Mouse (Mus musculus): ENCODE results near the gene Dock8.

Dock8 gene

DNA sequence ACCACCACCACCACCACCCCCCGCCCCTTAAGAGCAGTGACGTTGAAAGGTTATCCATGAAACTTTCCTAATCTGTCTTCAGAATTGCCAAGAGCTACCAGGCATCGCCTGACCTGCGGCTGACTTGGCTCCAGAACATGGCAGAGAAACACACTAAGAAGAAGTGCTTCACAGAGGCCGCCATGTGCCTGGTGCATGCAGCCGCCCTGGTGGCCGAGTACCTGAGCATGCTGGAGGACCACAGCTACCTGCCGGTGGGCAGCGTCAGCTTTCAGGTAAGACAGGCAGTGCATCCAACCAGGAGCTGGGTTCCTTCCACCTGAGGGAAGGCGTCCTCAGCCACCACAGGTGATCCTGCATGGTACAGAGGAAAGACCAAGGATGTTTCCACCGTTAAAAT is 177.4 kb downstream of the Dock8 start:
- DNase-seq (ENCODE audit: extremely low read depth, insufficient read length, low spot score), result no peak

DNA sequence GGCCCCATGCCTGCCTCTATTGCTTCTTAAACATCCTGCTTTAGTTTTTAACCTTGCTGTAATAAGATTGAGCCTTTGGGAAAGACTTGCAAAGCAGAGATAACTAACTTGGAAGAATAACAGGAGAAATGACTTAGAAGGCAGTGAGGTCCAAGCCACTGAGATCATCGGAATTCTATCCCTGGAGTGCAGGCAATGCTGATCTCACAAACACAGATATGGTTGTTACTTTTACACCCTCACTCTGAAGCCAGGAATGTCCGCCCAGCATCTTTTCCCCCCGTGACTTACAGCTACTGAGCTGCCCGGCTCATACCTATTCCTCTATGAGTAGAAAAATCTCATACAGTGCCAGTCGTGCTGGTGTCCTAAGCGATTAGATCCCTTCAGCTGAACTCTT is 180.7 kb downstream of the Dock8 start:
- DNase-seq (ENCODE audit: extremely low read depth, insufficient read length, low spot score), result no peak

- no peak for DNase-seq (ENCODE audit: extremely low read depth, insufficient read length, low spot score)
Observed at GRCm38 (mm10) chr19:25180547-25180946, 181.2 kb downstream of the Dock8 start.

DNA sequence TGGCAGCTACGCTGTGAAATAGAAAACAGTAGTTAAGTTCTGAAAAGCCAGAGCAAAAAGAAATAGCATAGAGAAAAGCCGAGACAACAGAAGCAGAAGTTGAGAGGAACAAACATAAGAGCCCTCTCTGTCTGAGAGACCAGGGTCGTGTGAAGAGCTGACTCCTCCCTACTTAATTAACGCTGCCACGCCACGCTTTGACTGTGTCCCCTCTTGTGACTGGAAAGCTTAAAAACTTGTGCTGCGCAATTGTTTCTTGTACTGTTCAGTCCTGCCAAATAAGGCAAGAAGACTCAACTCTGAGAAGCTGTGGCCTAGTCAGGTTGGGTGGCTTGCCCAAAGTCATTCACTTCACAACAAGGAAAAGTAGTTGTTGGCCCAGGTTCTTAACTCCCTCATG is 184.7 kb downstream of the Dock8 start:
- DNase-seq (ENCODE audit: extremely low read depth, insufficient read length, low spot score), result no peak

- DNase-seq (ENCODE audit: extremely low read depth, insufficient read length, low spot score), result no peak
Observed at GRCm38 (mm10) chr19:25186316-25186715, 187.0 kb downstream of the Dock8 start.

DNA sequence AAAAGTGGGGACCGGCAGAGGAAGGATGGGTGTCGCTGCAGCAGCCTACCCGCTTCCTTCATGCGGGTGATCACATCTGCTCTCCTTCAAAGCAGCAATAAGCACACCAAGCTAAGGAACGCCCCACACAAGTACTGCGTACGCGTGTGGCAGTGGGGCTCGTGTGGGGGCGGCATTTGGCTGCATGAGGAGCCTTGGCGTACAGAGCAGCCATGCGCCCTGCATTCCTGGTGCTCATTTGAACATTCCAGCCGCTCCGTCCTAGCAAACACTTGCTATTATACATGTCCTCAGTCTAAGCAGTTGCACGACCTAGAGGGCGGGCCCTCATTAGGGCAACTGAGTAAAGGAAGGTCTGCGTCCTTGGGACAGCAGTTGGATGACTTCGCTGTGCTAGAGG is 188.3 kb downstream of the Dock8 start:
- no peak for DNase-seq (ENCODE audit: extremely low read depth, insufficient read length, low spot score)

GRCm38 (mm10) chr19:25193751-25194150 is 194.4 kb downstream of the Dock8 start:
- DNase-seq (ENCODE audit: extremely low read depth, insufficient read length, low spot score), result no peak

DNA sequence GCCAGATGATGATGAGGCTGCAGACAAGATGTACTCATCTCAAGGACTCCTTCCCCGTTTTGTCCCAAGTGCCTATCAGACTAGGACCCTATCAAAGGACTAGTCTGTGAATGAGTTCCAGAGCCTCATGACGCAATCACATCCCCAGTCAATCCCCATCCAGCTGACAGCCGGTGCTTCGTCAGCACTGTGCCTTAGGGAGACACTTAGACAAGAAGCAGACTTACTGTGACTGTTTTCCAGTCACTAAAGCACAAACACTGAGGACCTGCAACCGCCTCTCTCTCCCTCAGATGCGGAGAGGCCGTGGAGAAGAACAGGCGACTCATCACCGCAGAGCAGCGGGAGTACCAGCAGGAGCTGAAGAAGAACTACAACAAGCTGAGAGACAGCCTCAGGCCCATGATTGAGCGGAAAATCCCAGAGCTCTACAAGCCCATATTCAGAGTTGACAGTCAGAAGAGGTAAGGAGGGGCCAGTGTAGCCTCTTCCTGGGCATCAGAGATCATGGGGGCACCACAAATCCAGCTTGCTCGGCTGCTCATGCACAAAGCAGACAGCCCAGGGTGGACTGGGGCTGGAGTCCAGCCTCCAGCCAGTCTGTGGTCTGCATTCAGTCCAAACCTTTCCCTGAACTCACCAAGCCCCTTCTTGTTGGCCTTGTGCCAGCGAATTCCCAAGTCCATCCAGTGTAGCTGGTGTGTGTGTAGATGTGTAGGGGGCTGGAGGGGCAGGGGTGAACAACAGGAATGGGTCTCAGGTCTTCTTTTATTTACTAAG is 200.9 kb downstream of the Dock8 start:
- DNase-seq (ENCODE audit: extremely low read depth, insufficient read length, low spot score), result no peak

GRCm38 (mm10) chr19:25203077-25203476 is 203.7 kb downstream of the Dock8 start:
- DNase-seq (ENCODE audit: extremely low read depth, insufficient read length, low spot score), result no peak

DNA sequence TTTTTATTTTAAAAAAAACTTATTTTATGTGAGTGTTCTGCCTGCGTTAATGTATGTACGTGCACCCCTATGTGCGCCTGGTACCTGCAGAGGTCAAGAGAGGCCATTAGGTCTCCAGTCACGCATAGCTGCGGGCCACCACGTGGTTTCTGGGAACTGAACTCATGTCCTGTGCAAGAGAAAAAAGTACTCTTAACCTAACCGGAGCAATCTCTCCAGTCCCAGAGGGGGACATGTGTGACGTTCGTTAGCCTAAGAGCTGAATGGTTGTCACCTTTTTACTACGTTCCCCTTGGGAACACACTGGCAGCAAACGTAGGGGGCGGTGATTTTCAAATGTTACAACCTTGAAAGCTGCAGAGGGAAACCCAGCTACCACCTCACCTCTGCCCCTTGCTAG is 207.6 kb downstream of the Dock8 start:
- no peak for DNase-seq (ENCODE audit: extremely low read depth, insufficient read length, low spot score)

GRCm38 (mm10) chr19:25207731-25208361 is 208.5 kb downstream of the Dock8 start:
- DNase-seq (ENCODE audit: extremely low read depth, insufficient read length, low spot score), result no peak

GRCm38 (mm10) chr19:25208596-25209110 is 209.3 kb downstream of the Dock8 start:
- DNase-seq (ENCODE audit: extremely low read depth, insufficient read length, low spot score), result no peak

- DNase-seq (ENCODE audit: extremely low read depth, insufficient read length, low spot score), result no peak
Observed at GRCm38 (mm10) chr19:25220611-25221010, 221.3 kb downstream of the Dock8 start.

GRCm38 (mm10) chr19:25221964-25222640 is 222.8 kb downstream of the Dock8 start:
- DNase-seq (ENCODE audit: extremely low read depth, insufficient read length, low spot score), result no peak

GRCm38 (mm10) chr19:25230058-25230974 is 231.0 kb downstream of the Dock8 start:
- no peak for DNase-seq (ENCODE audit: extremely low read depth, insufficient read length, low spot score)

DNA sequence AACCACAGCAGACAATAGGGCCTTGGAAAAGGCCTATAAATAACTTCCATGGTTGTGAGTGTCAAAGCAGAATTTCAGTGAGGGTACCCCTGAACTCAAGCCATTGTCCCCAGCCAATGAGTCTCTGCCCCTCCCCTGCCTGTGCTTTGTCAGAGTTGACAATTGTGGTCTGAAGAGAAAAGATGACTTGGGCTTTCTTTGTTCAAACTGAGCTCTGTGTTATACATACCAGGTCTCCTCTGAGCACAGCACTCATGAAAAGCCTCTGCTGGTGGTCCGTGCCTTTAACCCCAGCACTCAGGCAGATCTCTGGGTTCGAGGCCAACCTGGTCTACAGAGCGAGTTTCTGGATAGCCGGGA is 231.6 kb downstream of the Dock8 start:
- no peak for DNase-seq (ENCODE audit: extremely low read depth, insufficient read length, low spot score)

DNA sequence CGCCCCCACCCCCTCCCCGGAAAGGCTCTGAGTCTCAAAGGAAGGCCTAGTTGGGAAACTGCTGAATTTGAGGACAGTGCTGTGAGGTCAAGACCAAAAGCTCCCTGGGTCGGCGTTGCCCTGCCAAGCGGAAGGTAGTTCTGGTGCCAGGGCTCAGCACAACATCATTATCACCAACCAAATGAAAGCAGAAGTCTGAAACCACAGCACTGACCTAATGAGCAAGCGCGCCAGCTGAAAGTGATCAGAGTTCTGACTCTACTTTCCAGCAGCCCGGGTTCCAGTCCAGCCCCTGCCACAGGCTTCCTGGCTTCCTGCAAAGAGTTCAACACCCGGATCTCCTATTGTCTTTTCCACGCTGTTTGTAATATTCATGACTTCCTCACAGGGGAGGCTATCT is 232.7 kb downstream of the Dock8 start:
- DNase-seq (ENCODE audit: extremely low read depth, insufficient read length, low spot score), result no peak

DNA sequence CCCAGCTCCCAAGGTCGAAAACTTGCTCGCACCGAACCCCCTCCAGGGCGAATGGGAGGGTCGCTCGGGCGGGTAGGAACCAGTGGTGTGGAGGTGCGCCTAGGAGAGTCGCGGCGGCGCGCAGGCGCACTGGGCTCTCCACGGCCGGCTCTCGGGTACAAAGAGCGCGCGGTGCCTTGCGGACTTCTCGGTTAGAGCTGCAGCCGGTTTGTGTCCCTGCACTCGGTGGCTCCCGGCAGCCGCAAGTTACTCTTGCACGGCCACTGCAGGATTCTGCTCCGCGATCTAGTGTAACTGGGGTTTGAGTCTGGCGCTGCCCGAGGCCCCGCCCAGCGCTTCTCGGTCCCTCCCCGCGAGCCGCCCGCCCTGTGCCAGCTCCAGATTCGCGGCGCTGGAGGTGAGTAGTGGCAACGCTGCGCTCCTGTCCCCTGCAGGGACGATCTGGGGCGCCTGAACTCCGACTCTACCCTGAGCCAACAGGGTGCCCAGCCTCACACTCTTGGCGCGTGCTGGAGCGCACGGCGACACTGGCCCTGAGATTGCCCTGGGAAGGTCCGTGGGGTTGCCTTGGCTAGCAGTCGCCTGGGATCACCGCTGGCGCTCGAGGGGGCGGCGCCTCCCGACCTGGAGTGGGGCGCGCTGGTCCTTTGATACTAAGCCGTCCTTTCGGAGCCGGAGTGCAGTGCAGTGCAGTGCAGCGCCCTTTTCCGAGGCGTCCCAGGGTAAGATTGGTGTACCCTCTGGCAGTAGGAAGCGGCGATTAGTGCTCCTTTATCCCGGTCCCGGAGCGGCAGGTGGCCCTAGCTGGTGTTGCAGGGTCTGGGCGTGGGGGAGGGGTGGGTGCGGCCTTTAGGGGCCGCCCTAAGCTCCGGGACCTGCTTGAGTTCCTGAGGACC is 237.5 kb downstream of the Dock8 start, which contains the start of gene Kank1:
TSS of gene Kank1 (plus strand) at position 380 of the 896 bp plus-strand sequence.
- DNase-seq (ENCODE audit: extremely low read depth, insufficient read length, low spot score), result no peak

- no peak for DNase-seq (ENCODE audit: extremely low read depth, insufficient read length, low spot score)
Observed at GRCm38 (mm10) chr19:25237492-25238040, 238.2 kb downstream of the Dock8 start.
